Mouse (Mus musculus): Measurements from ENCODE around the gene Tmem131.

The Tmem131 gene

GRCm38 (mm10) chr1:36943653-36944052 is at the start of gene Tmem131:
Gene Tmem131, minus strand, starts transcription at chr1:36943666.
- no peak for DNase-seq (ENCODE audit: low spot score)

DNA sequence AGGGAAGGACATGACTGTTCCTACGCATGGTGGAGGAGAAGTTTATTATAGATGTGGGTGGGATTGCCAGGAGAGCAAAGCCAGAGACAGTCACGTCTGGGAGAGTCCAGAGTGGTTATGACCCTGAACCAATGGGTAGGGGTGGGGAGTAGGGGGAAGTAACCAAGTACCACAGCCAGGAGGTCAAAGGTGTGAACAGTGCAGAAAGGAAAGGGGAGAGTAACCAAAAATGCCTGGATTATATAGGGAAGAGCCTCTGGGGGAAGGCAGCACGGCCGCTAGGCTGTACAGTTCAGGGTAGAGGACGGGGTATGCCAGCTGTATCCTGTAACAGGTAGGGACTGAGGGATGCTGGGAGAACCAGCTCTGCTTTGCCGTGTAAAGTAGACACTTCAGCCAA is 45.1 kb upstream of the Tmem131 start:
- no peak for DNase-seq (ENCODE audit: low spot score)

DNA sequence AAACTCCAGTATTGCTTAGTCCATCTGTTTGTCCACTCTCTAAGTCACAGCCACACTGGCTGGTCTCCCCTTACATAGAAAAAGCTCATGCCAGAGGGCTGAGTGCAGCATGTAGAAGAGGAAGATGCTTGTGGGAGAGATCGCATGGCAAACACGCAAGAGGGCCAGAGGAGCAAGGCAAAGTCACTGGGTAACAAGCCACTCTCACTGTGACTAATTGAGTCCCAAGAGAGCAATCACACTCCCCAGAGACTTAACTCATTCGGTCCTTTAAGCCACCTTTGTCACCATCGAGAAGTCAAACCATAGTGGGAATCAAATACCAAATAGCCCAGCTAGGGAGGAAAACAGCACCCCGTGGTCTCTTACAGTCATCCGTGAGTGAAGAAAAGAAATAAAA is 44.7 kb upstream of the Tmem131 start:
- DNase-seq (ENCODE audit: low spot score), result no peak

DNA sequence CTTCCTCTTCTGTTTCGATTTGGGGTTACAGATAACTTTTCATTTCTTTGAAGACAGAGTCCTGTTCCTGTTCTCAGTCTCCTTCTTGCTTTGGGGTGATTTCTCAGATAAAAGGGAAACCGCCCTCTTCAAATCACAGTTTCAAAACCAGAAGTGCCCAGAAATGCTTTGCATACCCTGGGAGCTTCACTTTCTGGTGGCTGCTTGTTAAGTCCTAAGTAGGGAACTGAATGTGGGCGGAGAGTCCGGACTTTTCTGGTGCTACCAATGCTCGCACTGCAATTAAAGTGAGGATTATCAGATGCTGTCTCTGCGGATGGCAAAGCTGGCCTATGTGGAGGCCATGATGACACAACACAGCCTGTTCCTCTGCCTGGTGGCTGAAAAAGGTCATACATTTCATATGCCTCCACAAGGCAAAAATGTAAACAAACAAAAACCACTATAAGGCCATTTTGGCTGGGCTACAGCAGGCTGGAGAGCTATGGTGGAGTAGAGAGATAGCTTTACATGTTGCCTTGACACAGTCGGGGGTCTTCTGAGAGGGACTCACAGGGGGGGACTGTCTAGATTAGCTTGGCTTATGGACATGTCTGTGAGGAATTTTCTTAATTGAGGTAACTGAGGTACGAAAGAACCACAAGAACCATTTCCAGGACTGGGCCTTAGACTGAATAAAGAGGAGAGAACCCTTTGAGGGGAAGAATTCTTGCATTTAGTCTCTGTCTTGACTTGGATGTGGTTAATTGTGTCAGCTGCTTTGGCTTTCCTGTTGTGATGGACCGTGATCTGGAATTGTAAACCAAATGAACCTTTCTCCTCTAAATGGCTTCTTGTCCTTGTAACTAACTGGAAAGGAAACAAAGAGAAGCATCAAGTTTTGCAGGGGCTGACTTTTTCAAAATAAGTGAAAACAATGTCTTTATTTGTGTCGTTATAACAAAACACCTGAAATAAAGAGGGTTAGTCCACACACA is 44.0 kb upstream of the Tmem131 start:
- no peak for DNase-seq (ENCODE audit: low spot score)

GRCm38 (mm10) chr1:36986396-36987160 is 43.1 kb upstream of the Tmem131 start:
- no peak for DNase-seq (ENCODE audit: low spot score)

DNA sequence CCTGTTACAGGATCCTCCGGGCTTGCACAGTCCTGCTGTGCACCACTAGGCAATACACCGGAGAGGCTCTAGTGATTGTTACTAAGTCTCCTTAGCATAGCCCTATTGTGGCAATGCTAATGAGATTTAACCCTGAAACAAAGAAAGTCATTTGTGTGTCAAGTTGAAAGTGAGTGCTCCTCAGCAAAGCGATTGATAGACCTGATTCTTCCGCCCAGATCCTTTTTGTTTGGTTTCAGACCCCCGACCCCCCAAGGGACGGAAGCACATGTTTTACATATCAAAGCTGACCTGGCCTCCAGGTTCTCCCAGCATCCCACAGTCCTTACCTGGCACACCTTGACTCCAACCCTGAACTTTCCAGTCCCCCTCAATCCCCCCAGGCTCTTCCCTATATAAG is 42.4 kb upstream of the Tmem131 start:
- no peak for DNase-seq (ENCODE audit: low spot score)

GRCm38 (mm10) chr1:36984406-36984805 is 40.9 kb upstream of the Tmem131 start:
- no peak for DNase-seq (ENCODE audit: low spot score)

DNA sequence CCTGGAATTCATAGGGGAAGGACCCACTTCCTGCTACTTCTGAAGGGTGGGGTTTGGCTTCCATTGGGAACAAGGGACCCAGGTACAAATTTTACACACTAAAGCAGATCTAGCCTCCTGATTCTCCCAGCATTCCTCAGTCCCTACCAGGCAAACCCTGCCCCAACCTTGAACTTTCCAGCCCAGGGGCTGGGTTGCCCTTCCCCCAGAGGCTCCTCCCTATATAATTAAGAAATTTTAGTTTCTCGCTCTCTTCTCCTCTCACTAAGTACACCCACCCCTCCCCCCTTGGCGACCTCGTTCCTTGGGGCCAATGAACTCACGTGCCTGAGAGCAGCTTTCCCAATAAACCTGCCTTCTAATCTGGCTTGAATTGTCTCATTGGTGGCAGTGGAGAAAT is 40.3 kb upstream of the Tmem131 start:
- DNase-seq (ENCODE audit: low spot score), result no peak

GRCm38 (mm10) chr1:36982191-36982961 is 38.9 kb upstream of the Tmem131 start:
- no peak for DNase-seq (ENCODE audit: low spot score)

DNA sequence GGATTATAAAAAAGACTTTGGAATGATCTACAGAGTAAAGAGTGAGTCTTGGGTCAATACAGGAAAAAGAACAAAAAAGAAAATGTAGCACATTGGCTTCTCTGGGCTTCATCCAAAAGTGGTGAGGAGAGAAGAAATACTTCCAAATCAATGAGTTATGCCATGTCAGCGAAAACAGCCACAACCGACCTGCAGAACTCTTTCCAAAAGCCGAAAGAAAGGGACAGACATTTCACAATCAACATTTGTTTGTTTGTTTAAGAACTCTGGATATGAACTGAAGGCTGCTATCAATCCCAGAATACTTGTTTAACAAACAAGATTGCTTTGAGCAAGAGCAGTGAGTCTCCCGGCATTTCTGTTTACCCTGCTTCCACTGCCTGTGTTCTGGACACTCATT is 33.3 kb upstream of the Tmem131 start:
- no peak for DNase-seq (ENCODE audit: low spot score)

- no peak for DNase-seq (ENCODE audit: low spot score)
Measured at GRCm38 (mm10) chr1:36970918-36971617, 27.6 kb upstream of the Tmem131 start.

GRCm38 (mm10) chr1:36965831-36966230 is 22.4 kb upstream of the Tmem131 start:
- no peak for DNase-seq (ENCODE audit: low spot score)

- no peak for DNase-seq (ENCODE audit: low spot score)
Measured at GRCm38 (mm10) chr1:36962379-36963176, 19.1 kb upstream of the Tmem131 start.

GRCm38 (mm10) chr1:36960509-36961222 is 17.2 kb upstream of the Tmem131 start:
- DNase-seq (ENCODE audit: low spot score), result peak; percentile 70

- DNase-seq (ENCODE audit: low spot score), result no peak
Measured at GRCm38 (mm10) chr1:36949591-36950184, 6.2 kb upstream of the Tmem131 start.

DNA sequence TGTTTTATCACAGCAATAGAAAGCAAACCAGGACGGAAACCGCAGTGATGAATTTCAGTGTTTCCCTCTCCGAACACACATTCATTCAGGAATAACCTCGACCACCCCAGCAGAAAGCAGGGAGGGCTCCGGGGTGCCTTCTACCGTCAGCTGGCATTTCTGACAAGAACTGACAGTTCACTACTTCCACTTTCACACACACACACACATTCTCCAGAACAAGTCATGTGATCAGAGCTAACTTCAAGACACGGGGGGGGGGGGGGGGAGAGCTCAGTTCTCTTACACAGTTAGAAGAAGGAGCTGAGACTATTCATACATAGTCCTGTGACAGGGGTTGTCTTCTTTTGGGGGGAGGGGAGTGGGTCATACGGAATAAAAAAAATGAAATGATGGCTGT is 4.0 kb upstream of the Tmem131 start:
- no peak for DNase-seq (ENCODE audit: low spot score)

- no peak for DNase-seq (ENCODE audit: low spot score)
Measured at GRCm38 (mm10) chr1:36940381-36940762, 3.1 kb downstream of the Tmem131 start.

DNA sequence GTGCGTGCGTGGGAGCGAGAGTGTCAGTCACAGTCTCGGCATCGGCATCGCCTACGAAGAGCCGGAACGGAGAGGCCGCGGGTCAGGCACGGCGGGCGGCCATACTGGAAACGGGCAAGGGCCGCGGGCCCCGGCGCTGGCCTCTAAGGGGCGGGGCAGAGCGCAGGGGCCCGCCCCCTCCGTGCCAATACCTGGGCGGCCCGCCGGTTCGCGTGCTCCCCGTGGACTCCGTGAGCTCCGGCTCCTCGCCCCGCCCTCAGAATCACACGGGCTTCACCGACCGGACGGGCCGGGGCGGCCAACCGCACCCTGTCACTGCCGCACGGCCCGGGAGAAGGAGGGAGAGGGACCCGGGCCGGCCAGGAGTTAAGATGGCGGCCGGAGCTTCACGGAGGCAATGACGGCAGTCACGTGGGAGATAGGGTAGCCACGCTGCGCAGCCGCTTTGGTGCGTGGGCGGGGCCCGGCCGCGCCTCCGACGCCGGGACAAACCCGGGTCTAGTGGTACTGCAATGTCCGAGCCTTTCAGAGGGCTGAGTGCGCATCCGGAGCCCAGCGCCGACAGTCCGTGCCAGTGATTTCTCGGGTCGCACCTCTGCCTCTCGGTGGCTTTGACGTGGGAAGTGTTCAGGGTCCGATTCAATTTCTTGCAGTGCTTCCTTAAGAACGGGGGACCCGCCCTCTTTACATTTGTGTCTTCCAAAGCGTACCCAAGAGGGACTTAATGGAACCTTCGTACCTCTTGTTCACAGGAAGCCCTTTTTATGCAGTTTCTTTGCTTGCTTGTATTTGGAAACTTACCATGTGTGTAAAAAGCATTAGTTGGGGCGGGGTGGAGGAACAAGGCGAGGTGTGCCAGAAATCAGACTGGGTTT is 3.7 kb downstream of the Tmem131 start:
- peak; percentile 86 for DNase-seq (ENCODE audit: low spot score)

DNA sequence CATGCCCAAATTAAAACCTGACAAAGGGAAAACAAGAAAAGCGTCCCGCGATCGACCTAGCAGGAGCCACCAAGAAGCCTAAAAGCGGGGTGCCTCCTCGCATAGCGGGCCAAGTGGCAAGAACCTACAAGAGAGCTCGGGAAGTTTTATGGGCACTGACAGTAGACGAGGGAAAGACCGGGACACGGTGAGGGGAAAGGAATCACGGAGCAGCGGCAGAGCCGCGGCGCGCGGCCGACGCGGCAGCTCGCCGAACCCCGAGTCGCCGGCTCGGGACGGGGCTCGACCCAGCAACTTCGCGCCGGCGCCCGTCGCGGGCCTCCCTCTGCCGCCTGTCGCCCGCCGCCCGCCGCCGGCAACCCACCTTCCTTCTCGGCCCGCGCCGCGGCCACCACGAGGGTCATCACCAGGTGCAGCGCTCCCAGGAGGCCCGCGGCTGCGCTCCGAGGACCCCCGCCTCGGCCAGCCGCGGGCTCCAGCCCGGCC is 4.6 kb downstream of the Tmem131 start:
- peak; percentile 34 for DNase-seq (ENCODE audit: low spot score)

Measured in T-cell, adult 2 months (primary cell).